Mouse (Mus musculus) hindbrain, embryonic 14.5 days (tissue): ENCODE data around the gene Rtn4. TPM values are rescaled to one million over a fixed set of nuclear protein-coding genes. Genes with fewer than 3 reads are reported as not detected.
"Not testable (repeated sequence)": the region's sequence is repeated elsewhere in the genome, so short reads cannot be mapped to it uniquely, and the experiment has no call there.

ENCODE experiments used
- ATAC-seq: fragments of 200-750 bp; cut with Nextera tagmentation; 2 replicates; pipeline ENCODE4 v1.8.0; 2017; ENCODE audit warnings: moderate number of reproducible peaks, mild to moderate bottlenecking, moderate TSS enrichment, moderate library complexity; ENCODE audit not compliant: low FRiP score
- DNase-seq: peaks from one replicate; pipeline ENCODE4 v3.0.0-alpha.2; 2015; ENCODE audit warnings: low spot score
- H3K27ac ChIP-seq: fragments of 300-500 bp; sonication (generic); 2 replicates; pipeline ENCODE4 v1.5.1; 2014; ENCODE audit warnings: mild to moderate bottlenecking, moderate library complexity
- H3K27me3 ChIP-seq: fragments of 300-500 bp; sonication (generic); 2 replicates; pipeline ENCODE4 v1.6.1; 2014; ENCODE audit warnings: mild to moderate bottlenecking, low read length, mixed read lengths; ENCODE audit not compliant: control insufficient read depth, insufficient read depth
- H3K36me3 ChIP-seq: fragments of 300-500 bp; sonication (generic); replicated peaks from 2 replicates; pipeline ENCODE4 v1.6.1; 2014; ENCODE audit not compliant: control insufficient read depth, insufficient read depth
- H3K4me1 ChIP-seq: fragments of 300-500 bp; sonication (generic); replicated peaks from 2 replicates; pipeline ENCODE4 v1.6.1; 2014; ENCODE audit warnings: antibody characterized with exemption, low read length, mixed read lengths; ENCODE audit not compliant: control insufficient read depth, insufficient read depth
- H3K4me2 ChIP-seq: fragments of 300-500 bp; sonication (generic); replicated peaks from 2 replicates; pipeline ENCODE4 v1.6.1; 2014; ENCODE audit warnings: mild to moderate bottlenecking, moderate library complexity
- H3K4me3 ChIP-seq: fragments of 300-500 bp; sonication (generic); replicated peaks from 2 replicates; pipeline ENCODE4 v1.5.1; 2014; ENCODE audit warnings: mild to moderate bottlenecking, low read length
- H3K9ac ChIP-seq: fragments of 300-500 bp; sonication (generic); 2 replicates; pipeline ENCODE4 v1.6.1; 2014
- H3K9me3 ChIP-seq: fragments of 300-500 bp; sonication (generic); 2 replicates; pipeline ENCODE4 v1.6.1; 2016; ENCODE audit warnings: low read length; ENCODE audit not compliant: control insufficient read depth
- WGBS: fragments of 180-500 bp; shearing (Covaris S2); extraction: QIAGEN DNeasy Blood & Tissue Kit; methylation state at CpG from one replicate; pipeline ENCODE4 v1.1.7; 2014; 5-methylcytosine and 5-hydroxymethylcytosine counted together
- polyA plus RNA-seq: library from polyadenylated mRNA; unstranded; fragments of >200 nt; fragmentation: Nextera tagmentation; extraction: Ambion mirVana; gene quantifications from 2 replicates; pipeline ENCODE4 v1.2.1, GENCODE M21; 2014

Rtn4 gene
- polyA plus RNA-seq, result 112 and 120 TPM in 2 replicates

- Histone ChIP-seq H3K4me1 (peaks cover 21% of the 10 kb centered on the region), H3K9ac (peak within 1 kb of the TSS; percentile 98), H3K27ac (peak within 1 kb of the TSS; percentile 98), H3K4me2 (peak within 1 kb of the TSS; percentile 77), H3K36me3 (no peaks in the 10 kb centered on the region), H3K4me3 (peak within 1 kb of the TSS; percentile 94), H3K27me3 (no peaks in the 10 kb centered on the region), H3K9me3 (no peaks in the 10 kb centered on the region)
- WGBS, result 0% methylated on average over 43 of the region's 43 CpGs
- ATAC-seq, result peak; percentile 98
- DNase-seq, result peak; percentile 94
Observed at GRCm38 (mm10) chr11:29692683-29693272, at the start of gene Rtn4. Gene Rtn4, plus strand, starts transcription at chr11:29692947.

- no peak for DNase-seq
- 79% methylated on average over 1 of the region's 1 CpGs for WGBS
- Histone ChIP-seq H3K27me3 (no peaks in the 10 kb centered on the region), H3K9ac (no peak overlapping the region), H3K4me2 (no peak overlapping the region), H3K9me3 (no peaks in the 10 kb centered on the region), H3K4me1 (no peaks in the 10 kb centered on the region), H3K27ac (no peak overlapping the region), H3K4me3 (no peak overlapping the region), H3K36me3 (no peaks in the 10 kb centered on the region)
- no peak for ATAC-seq
Observed at GRCm38 (mm10) chr11:29644421-29644820, 48.3 kb upstream of the Rtn4 start.

- WGBS, result 81% methylated on average over 5 of the region's 5 CpGs
- Histone ChIP-seq H3K36me3 (no peaks in the 10 kb centered on the region), H3K27ac (no peak overlapping the region), H3K27me3 (no peaks in the 10 kb centered on the region), H3K4me3 (no peak overlapping the region), H3K9ac (no peak overlapping the region), H3K9me3 (no peaks in the 10 kb centered on the region), H3K4me1 (no peaks in the 10 kb centered on the region), H3K4me2 (no peak overlapping the region)
- no peak for DNase-seq
- no peak for ATAC-seq
Observed at GRCm38 (mm10) chr11:29645411-29646066, 47.2 kb upstream of the Rtn4 start.

- H3K27ac ChIP-seq, result no peak overlapping the region
- no peaks in the 10 kb centered on the region for H3K4me1 ChIP-seq
- DNase-seq (no peak), ATAC-seq (no peak)
- 74% methylated on average over 6 of the region's 6 CpGs for WGBS
- H3K4me3 ChIP-seq, result no peak overlapping the region
- no peaks in the 10 kb centered on the region for H3K9me3 ChIP-seq
- no peak overlapping the region for H3K9ac ChIP-seq
- no peaks in the 10 kb centered on the region for H3K36me3 ChIP-seq
- H3K4me2 ChIP-seq, result no peak overlapping the region
- no peaks in the 10 kb centered on the region for H3K27me3 ChIP-seq
Observed at GRCm38 (mm10) chr11:29647568-29648319, 45.0 kb upstream of the Rtn4 start.

- not testable (repeated sequence) for ATAC-seq, H3K9ac ChIP-seq, H3K9me3 ChIP-seq, H3K27me3 ChIP-seq, H3K4me3 ChIP-seq, H3K4me1 ChIP-seq, H3K27ac ChIP-seq, DNase-seq, H3K4me2 ChIP-seq, H3K36me3 ChIP-seq
- WGBS, result 91% methylated on average over 3 of the region's 3 CpGs
Observed at GRCm38 (mm10) chr11:29655381-29655780, 37.4 kb upstream of the Rtn4 start.

- DNase-seq, result no peak
- Histone ChIP-seq H3K9ac (no peak overlapping the region), H3K27me3 (no peaks in the 10 kb centered on the region), H3K4me2 (no peak overlapping the region), H3K27ac (no peak overlapping the region), H3K36me3 (no peaks in the 10 kb centered on the region), H3K4me1 (no peaks in the 10 kb centered on the region), H3K4me3 (no peak overlapping the region), H3K9me3 (no peaks in the 10 kb centered on the region)
- 92% methylated on average over 2 of the region's 2 CpGs for WGBS
- no peak for ATAC-seq
Observed at GRCm38 (mm10) chr11:29660740-29661139, 32.0 kb upstream of the Rtn4 start.

GRCm38 (mm10) chr11:29667634-29668033 lies 25.1 kb upstream of the Rtn4 start:
- WGBS, result 93% methylated on average over 3 of the region's 3 CpGs
- Histone ChIP-seq H3K27ac (no peak overlapping the region), H3K9ac (no peak overlapping the region), H3K4me1 (no peaks in the 10 kb centered on the region), H3K27me3 (no peaks in the 10 kb centered on the region), H3K36me3 (no peaks in the 10 kb centered on the region), H3K4me3 (no peak overlapping the region), H3K9me3 (no peaks in the 10 kb centered on the region), H3K4me2 (no peak overlapping the region)
- ATAC-seq (no peak), DNase-seq (no peak)

- no peaks in the 10 kb centered on the region for H3K27me3 ChIP-seq
- no peak for DNase-seq
- H3K4me3 ChIP-seq, result no peak overlapping the region
- no peak overlapping the region for H3K4me2 ChIP-seq
- H3K9ac ChIP-seq, result no peak overlapping the region
- no peaks in the 10 kb centered on the region for H3K36me3 ChIP-seq
- ATAC-seq, result no peak
- no peak overlapping the region for H3K27ac ChIP-seq
- H3K9me3 ChIP-seq, result no peaks in the 10 kb centered on the region
- no peaks in the 10 kb centered on the region for H3K4me1 ChIP-seq
- 87% methylated on average over 4 of the region's 4 CpGs for WGBS
Observed at GRCm38 (mm10) chr11:29669706-29670105, 23.0 kb upstream of the Rtn4 start.

- Histone ChIP-seq H3K27me3 (no peaks in the 10 kb centered on the region), H3K9me3 (no peaks in the 10 kb centered on the region), H3K9ac (no peak overlapping the region), H3K4me3 (no peak overlapping the region), H3K4me2 (no peak overlapping the region), H3K4me1 (no peaks in the 10 kb centered on the region), H3K36me3 (no peaks in the 10 kb centered on the region), H3K27ac (no peak overlapping the region)
- ATAC-seq, result no peak
- no peak for DNase-seq
- 93% methylated on average over 2 of the region's 2 CpGs for WGBS
Observed at GRCm38 (mm10) chr11:29673359-29673758, 19.4 kb upstream of the Rtn4 start.
